Mouse (Mus musculus) heart, embryonic 14.5 days (tissue): ENCODE measurements around the gene Stard5. TPM values are rescaled to one million over a fixed set of nuclear protein-coding genes. Genes with fewer than 3 reads are reported as not detected.

Experiments used
- ATAC-seq: fragments of 200-750 bp; cut with Nextera tagmentation; 2 replicates; pipeline ENCODE4 v1.8.0; 2017; ENCODE audit warnings: low read depth, moderate TSS enrichment; ENCODE audit not compliant: insufficient number of reproducible peaks, insufficient read depth, low FRiP score
- H3K27ac ChIP-seq, 2 experiments: fragments of 200-500 bp in 1 of 2; fragments of 300-500 bp in 1 of 2; sonication (generic) in 1 of 2; replicated peaks in 1 of 2; 2 replicates each; pipeline ENCODE4 v1.5.1; 2012 to 2014; ENCODE audit warnings: low read depth in 2 of 2, low read length in 2 of 2, control low read depth in 1 of 2, mild to moderate bottlenecking in 1 of 2, mixed read lengths in 1 of 2; ENCODE audit not compliant: control insufficient read depth in 1 of 2, insufficient read depth in 1 of 2
- H3K27me3 ChIP-seq: fragments of 300-500 bp; sonication (generic); 2 replicates; pipeline ENCODE4 v1.6.1; 2014; ENCODE audit warnings: mild to moderate bottlenecking, low read length, control low read depth; ENCODE audit not compliant: control insufficient read depth, insufficient read depth
- H3K36me3 ChIP-seq: fragments of 300-500 bp; sonication (generic); 2 replicates; pipeline ENCODE4 v1.6.1; 2014; ENCODE audit warnings: mild to moderate bottlenecking, control low read depth, low read length, mixed read lengths; ENCODE audit not compliant: control insufficient read depth, insufficient read depth
- H3K4me1 ChIP-seq, 2 experiments: fragments of 200-500 bp in 1 of 2; fragments of 300-500 bp in 1 of 2; sonication (generic) in 1 of 2; 2 replicates each; pipeline ENCODE4 v1.6.1; 2012 to 2014; ENCODE audit warnings: low read length in 2 of 2, control low read depth in 1 of 2, mixed read lengths in 1 of 2; ENCODE audit not compliant: control insufficient read depth in 2 of 2, insufficient read depth in 2 of 2
- H3K4me2 ChIP-seq: fragments of 300-500 bp; sonication (generic); 2 replicates; pipeline ENCODE4 v1.6.1; 2014; ENCODE audit warnings: mild to moderate bottlenecking, low read length
- H3K4me3 ChIP-seq, 2 experiments: fragments of 200-500 bp in 1 of 2; fragments of 300-500 bp in 1 of 2; sonication (generic) in 1 of 2; 2 replicates each; pipeline ENCODE4 v1.5.1; 2012 to 2014; ENCODE audit warnings: low read length in 2 of 2, mild to moderate bottlenecking in 2 of 2, control low read depth in 1 of 2, low read depth in 1 of 2, moderate library complexity in 1 of 2; ENCODE audit not compliant: control insufficient read depth in 1 of 2, insufficient read depth in 1 of 2
- H3K9ac ChIP-seq: fragments of 300-500 bp; sonication (generic); 2 replicates; pipeline ENCODE4 v1.6.1; 2014; ENCODE audit warnings: mild to moderate bottlenecking, low read length
- H3K9me3 ChIP-seq: fragments of 300-500 bp; sonication (generic); 2 replicates; pipeline ENCODE4 v1.6.1; 2016; ENCODE audit warnings: low read length, control low read depth; ENCODE audit not compliant: control insufficient read depth
- WGBS: fragments of 180-500 bp; shearing (Covaris S2); extraction: QIAGEN DNeasy Blood & Tissue Kit; methylation state at CpG from one replicate; pipeline ENCODE4 v1.1.7; 2014; 5-methylcytosine and 5-hydroxymethylcytosine counted together
- polyA plus RNA-seq: library from polyadenylated mRNA; unstranded; fragments of >200 nt; fragmentation: Nextera tagmentation; extraction: Ambion mirVana; gene quantifications from 2 replicates; pipeline ENCODE4 v1.2.1, GENCODE M21; 2014

Gene Stard5
- polyA plus RNA-seq, 1 experiment from 2014 or later = 30.9 TPM

GRCm38 (mm10) chr7:83682640-83683274 is 51.0 kb downstream of the Stard5 start:
- ATAC-seq = no peak
- Histone ChIP-seq H3K4me2 (no peak overlapping the region), H3K27me3 (no peaks in the 10 kb centered on the region), H3K9ac (no peak overlapping the region), H3K4me1 (peaks cover 2 to 4% of the 10 kb centered on the region in 2 experiments; a peak in 2 of 4 replicates), H3K27ac (no peak overlapping the region), H3K36me3 (no peaks in the 10 kb centered on the region), H3K9me3 (no peaks in the 10 kb centered on the region), H3K4me3 (no peak overlapping the region)
- 36% methylated on average over 6 of the region's 6 CpGs for WGBS

DNA sequence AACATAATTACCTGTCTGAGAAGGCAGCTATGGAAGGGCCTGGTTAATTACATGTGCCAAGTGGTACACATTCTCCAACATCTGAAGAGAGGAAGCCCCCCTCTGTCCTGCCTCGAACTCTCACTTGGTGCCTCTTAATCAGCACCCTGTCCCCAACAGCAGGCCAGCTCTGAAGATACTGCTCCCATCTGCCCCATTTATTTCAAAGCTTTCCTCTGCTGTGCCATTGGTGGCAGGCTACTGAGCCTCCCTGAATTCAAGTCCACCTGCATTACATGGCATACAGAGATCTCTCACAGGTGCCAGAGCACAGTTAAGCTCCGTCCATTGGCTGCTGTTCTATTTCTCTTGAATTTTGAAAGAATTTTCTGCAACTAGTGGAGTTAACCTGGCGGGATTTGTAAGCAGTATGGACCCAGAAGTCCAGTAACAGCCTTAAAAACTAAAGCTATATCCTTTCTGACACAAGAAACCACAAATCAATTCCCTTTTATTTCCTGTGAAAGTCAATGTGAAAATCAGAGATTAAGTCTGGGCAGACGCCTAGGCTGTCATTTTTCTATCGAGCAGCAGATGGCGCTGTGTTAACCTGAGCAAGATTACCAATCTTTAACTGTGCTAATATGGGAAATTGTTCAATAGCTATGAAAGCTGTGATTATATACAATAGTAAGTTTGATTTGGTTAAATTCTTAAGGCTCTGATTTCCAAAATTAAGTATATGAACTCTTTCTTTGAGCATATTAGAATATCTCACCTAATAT is 63.9 kb downstream of the Stard5 start:
- no peak for ATAC-seq
- WGBS = 26% methylated on average over 6 of the region's 6 CpGs

DNA sequence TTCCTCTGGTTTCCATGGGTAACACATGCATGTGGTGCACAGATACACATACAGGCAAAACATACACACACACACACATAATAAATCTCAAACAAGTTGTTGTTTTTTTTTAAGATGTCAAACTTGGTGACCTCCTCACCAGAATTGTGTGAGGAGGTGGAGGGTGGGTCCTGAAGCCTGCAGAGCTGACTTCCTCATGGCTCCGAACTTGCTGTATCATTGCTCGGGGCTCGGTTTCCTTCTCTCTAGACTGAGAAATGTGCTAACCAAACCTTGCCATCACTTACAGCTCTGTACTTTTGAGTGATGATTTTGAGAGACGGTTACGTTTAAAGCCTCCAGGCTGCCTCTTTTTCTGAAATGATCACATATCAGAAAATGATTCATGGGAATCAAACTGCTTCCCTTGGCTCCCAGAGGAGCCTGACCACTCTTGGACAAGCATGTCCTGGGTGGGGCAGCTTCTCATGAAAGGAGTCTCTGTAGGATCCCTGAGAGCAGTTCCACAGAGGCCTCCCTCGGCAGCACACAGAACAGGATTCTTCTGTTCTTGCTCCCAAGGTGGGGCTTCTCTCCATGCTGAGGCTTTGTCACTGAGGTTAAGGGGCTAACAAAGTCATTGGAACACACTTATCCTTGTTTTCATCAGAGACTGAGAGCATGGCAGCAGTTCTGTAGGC is 67.4 kb downstream of the Stard5 start:
- no peak for ATAC-seq
- no peak overlapping the region for H3K4me2 ChIP-seq
- H3K36me3 ChIP-seq = no peaks in the 10 kb centered on the region
- no peaks in the 10 kb centered on the region for H3K9me3 ChIP-seq
- H3K4me3 ChIP-seq = no peak overlapping the region
- H3K27me3 ChIP-seq = no peaks in the 10 kb centered on the region
- WGBS = 76% methylated on average over 6 of the region's 6 CpGs
- H3K27ac ChIP-seq = no peak overlapping the region
- H3K9ac ChIP-seq = no peak overlapping the region
- H3K4me1 ChIP-seq = no peaks in the 10 kb centered on the region

More for the DNA sequence above, 63.9 kb downstream of the Stard5 start:
- Histone ChIP-seq H3K4me3 (no peak overlapping the region), H3K9ac (no peak overlapping the region), H3K9me3 (no peaks in the 10 kb centered on the region), H3K4me2 (no peak overlapping the region), H3K36me3 (no peaks in the 10 kb centered on the region), H3K27ac (no peak overlapping the region), H3K27me3 (no peaks in the 10 kb centered on the region), H3K4me1 (no peaks in the 10 kb centered on the region)

Other genes with a start within 250 kb of the Stard5 start
- 0.38 and 0.90 TPM in 2 replicates for gene Tmc3, start 47.0 kb upstream of the Stard5 start, polyA plus RNA-seq
- gene Il16, start 113.8 kb downstream of the Stard5 start, polyA plus RNA-seq = 3.2 and 4.4 TPM in 2 replicates
- 3.3 TPM in 2 replicates for gene Cfap161, start 162.9 kb downstream of the Stard5 start, polyA plus RNA-seq